ENCODE assay signal across 8 mouse cellular contexts in genomic region chr9:110781256-110781721, GRCm38 (mm10). TPM values are rescaled to one million over a fixed set of nuclear protein-coding genes. Genes with fewer than 3 reads are reported as not detected.
DNase-seq lines count a peak whose midpoint lies in the region; ATAC-seq and TF ChIP-seq lines count a peak whose summit lies in the region.

No protein-coding gene starts in this region.

- H3K27ac ChIP-seq in hindbrain, embryonic 14.5 days: peak overlapping the region; percentile 89

- peak overlapping the region; percentile 40 for H3K4me3 ChIP-seq in hindbrain, embryonic 14.5 days (replicated peaks; ENCODE audit: low read length)

- peak; percentile 71 for DNase-seq in Patski (ENCODE audit: low read depth, low spot score)
- peak; percentile 97 to 98 for DNase-seq in cerebellum, postnatal 14 days
- DNase-seq in frontal cortex, postnatal 25 days (ENCODE audit: low spot score in 2 of 2): peak; percentile 90 to 92
- DNase-seq in hindbrain, embryonic 14.5 days (ENCODE audit: low spot score): peak; percentile 95
- peak; percentile 90 to 91 for DNase-seq in layer of hippocampus, postnatal 36 days
- peak; percentile 95 for DNase-seq in lung, postnatal 36 days
- peak; percentile 95 for DNase-seq in retina, postnatal 1 day
- DNase-seq in urinary bladder, adult 18-20 months (ENCODE audit: low spot score in 2 of 2): peak; percentile 89 to 93

- no peaks in the 10 kb centered on the region for H3K9me3 ChIP-seq in hindbrain, embryonic 14.5 days (ENCODE audit: control insufficient read depth, low read length)

- H3K4me1 ChIP-seq in hindbrain, embryonic 14.5 days (replicated peaks; ENCODE audit: control insufficient read depth, insufficient read depth, low read length): peaks cover 8% of the 10 kb centered on the region

- H3K4me2 ChIP-seq in hindbrain, embryonic 14.5 days (replicated peaks): peak overlapping the region; percentile 78

- in situ Hi-C loops in Patski (cut with MboI; ENCODE audit: low pct_unique_long_range_greater_than_20kb): loop anchor here (5.0 kb wide), 1 partner anchor 86 kb away; no protein-coding TSS in a partner anchor

- H3K36me3 ChIP-seq in hindbrain, embryonic 14.5 days (replicated peaks; ENCODE audit: control insufficient read depth, insufficient read depth): no peaks in the 10 kb centered on the region

- no peaks in the 10 kb centered on the region for H3K27me3 ChIP-seq in Patski
- no peaks in the 10 kb centered on the region for H3K27me3 ChIP-seq in hindbrain, embryonic 14.5 days (ENCODE audit: control insufficient read depth, insufficient read depth, low read length)

- ATAC-seq in Patski: peak; percentile 94
- ATAC-seq in hindbrain, embryonic 14.5 days (ENCODE audit: low FRiP score): peak; percentile 95

- under 1% methylated on average over 43 of the region's 43 CpGs for WGBS in hindbrain, embryonic 14.5 days

- POLR2A ChIA-PET in Patski (lab: Charles Lee): interaction anchor here (0.8 to 1.2 kb wide), 3 partner anchors 93 to 375 kb away, joined by 3 to 4 read pairs (median 3); partner anchors contain the start of genes Als2cl and Tmie

- H3K9ac ChIP-seq in hindbrain, embryonic 14.5 days: peak overlapping the region; percentile 75

- TF ChIP-seq CTCF in Patski (IDR thresholded peaks at IDR 0.05): no peak

- CTCF ChIA-PET in Patski (lab: Charles Lee): interaction anchor here (0.6 to 4.4 kb wide), 48 partner anchors 11 to 372 kb away, joined by 3 to 57 read pairs (median 4); partner anchors contain the start of genes Als2cl, Myl3, Ngp and Prss42

RNA-seq across cellular contexts. Expression of gene Prss42, which starts 16.7 kb away (rescaled TPM):
- polyA plus RNA-seq in Patski (2021): not detected
- polyA plus RNA-seq in hindbrain, embryonic 14.5 days (2014; fragmentation: Nextera tagmentation; extraction: Ambion mirVana): not detected in 2 replicates
- not detected for total RNA-seq in layer of hippocampus, postnatal 36 days (2021)

RNA-seq across cellular contexts. Expression of gene Prss44, which starts 32.5 kb away (rescaled TPM):
- not detected for polyA plus RNA-seq in Patski (2021)
- polyA plus RNA-seq in hindbrain, embryonic 14.5 days (2014; fragmentation: Nextera tagmentation; extraction: Ambion mirVana): not detected in 2 replicates
- total RNA-seq in layer of hippocampus, postnatal 36 days (2021): not detected

RNA-seq across cellular contexts. Expression of gene Pth1r, which starts 34.3 kb away (rescaled TPM):
- polyA plus RNA-seq in Patski (2021): 9.9 TPM
- 10.1 and 12.8 TPM in 2 replicates for polyA plus RNA-seq in hindbrain, embryonic 14.5 days (2014; fragmentation: Nextera tagmentation; extraction: Ambion mirVana)
- total RNA-seq in layer of hippocampus, postnatal 36 days (2021): 1 to 10 TPM; 4.3 to 4.8 TPM

RNA-seq across cellular contexts. Expression of gene Myl3, which starts 39.6 kb away (rescaled TPM):
- 0.19 TPM for polyA plus RNA-seq in Patski (2021)
- 0.26 and 0.43 TPM in 2 replicates for polyA plus RNA-seq in hindbrain, embryonic 14.5 days (2014; fragmentation: Nextera tagmentation; extraction: Ambion mirVana)
- not detected for total RNA-seq in layer of hippocampus, postnatal 36 days (2021)

RNA-seq across cellular contexts. Expression of gene Prss43, which starts 45.2 kb away (rescaled TPM):
- not detected for polyA plus RNA-seq in Patski (2021)
- polyA plus RNA-seq in hindbrain, embryonic 14.5 days (2014; fragmentation: Nextera tagmentation; extraction: Ambion mirVana): not detected in 2 replicates
- not detected for total RNA-seq in layer of hippocampus, postnatal 36 days (2021)

Comparison
In these comparisons a context has a peak if more than half of its experiments do, and no peak if none do; other contexts are left out.
1. Peak in every context shown above with its lines: DNase-seq, ATAC-seq, H3K4me3 ChIP-seq and H3K27ac ChIP-seq.